Mouse (Mus musculus) urinary bladder, postnatal 36 days (tissue): Measurements from ENCODE around the gene Crebl2.

Experiments used
- DNase-seq, 2 experiments: peaks; one replicate each; pipeline ENCODE4 v3.0.0; 2022; ENCODE audit warnings: low spot score in 2 of 2, mixed read lengths in 1 of 2

The Crebl2 gene

DNA sequence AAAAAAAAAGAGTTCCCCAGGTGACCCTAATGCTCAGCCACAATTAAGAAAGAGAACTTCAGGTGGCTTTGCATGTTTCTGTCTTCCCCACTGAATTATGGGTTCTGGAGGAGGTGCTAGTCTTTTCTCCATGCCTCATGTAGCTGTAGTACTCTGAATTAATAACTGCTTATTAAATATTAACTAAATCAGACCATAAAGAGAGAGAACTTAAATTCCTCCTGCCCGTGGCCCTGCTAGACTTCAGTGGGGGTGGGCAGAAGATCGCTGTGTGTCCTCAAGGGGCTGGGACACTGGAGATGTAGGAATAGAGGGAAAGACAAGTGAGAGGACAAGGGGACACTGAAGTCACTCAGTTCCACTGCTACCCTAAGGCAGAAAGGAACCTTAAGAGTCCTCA lies 42.3 kb downstream of the Crebl2 start:
- DNase-seq = no peak

DNA sequence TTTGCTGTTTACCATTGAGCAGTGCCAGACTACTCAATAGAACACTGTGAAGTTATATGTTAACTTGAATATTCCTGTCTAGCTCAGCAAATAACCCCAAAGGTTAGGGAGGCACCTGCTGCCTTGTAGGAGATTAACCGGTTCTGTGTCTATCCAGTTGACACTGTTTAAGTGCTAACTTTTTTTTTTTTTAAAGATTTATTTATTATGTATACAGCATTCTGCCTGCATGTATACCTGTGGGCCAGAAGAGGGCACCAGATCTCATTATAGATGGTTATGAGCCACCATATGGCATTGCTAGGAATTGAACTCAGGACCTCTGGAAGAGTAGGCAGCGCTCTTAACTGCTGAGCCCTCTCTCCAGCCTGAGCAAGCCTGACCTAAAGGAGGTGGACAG lies 43.1 kb downstream of the Crebl2 start:
- DNase-seq = no peak

DNA sequence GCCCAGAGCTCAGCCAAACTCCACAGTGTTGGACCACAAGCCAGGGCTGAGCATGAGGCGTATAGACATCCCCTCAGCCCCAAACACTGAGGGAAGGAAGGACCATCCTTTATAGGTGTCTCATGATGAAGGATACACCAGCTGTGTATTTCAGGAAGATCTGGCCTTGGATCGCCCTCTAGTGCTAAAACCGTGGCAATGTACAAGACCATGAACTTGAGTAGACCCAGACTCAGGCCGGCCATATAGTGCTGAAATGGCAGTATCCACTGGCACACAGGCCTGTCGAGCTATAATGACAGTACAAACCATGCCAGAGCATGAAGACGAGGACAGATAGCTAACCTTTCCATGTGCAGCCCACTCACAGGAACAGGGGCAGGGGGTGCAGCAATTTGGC lies 46.8 kb downstream of the Crebl2 start:
- DNase-seq = peak in 1 of 2 experiments; percentile 20

- DNase-seq = no peak
Measured at GRCm38 (mm10) chr6:134877276-134877675, 47.3 kb downstream of the Crebl2 start.

DNA sequence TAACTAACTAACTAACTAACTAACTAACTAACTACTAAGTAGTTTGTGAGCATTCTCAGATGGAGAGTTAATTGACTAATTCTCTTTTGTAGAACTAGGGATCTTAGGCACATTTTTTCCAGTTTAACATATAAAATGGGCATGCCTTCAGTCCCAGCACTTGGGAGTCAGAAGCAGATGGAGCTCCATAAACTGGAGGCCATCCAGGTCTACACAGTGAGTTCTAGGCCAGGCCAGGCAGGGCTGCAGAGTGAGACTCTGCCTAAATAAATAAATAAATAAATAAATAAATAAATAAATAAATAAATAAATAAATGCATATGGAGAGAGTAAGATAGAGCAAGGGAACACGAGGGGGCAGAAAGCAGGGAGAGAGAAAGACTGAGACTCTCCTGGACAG lies 47.9 kb downstream of the Crebl2 start:
- DNase-seq = no peak

DNA sequence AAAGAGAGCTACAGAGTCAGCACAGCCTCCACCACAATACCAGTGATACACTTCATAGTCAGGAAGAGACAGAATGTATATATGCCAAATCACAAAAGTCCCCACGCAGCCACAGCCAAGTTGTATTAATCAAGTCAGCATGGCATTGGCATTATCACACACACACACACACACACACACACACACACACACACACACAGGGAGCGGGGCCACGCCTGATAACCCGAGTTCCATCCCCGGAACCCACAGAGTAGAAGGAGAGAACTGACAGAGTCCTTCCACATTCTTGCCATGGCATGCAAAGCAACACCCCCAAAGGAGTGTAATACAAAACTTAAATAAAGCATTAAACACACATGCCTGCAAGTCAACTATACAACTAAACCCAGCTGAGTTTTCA lies 49.6 kb downstream of the Crebl2 start:
- no peak for DNase-seq

GRCm38 (mm10) chr6:134880046-134880445 lies 50.1 kb downstream of the Crebl2 start:
- DNase-seq = no peak

DNA sequence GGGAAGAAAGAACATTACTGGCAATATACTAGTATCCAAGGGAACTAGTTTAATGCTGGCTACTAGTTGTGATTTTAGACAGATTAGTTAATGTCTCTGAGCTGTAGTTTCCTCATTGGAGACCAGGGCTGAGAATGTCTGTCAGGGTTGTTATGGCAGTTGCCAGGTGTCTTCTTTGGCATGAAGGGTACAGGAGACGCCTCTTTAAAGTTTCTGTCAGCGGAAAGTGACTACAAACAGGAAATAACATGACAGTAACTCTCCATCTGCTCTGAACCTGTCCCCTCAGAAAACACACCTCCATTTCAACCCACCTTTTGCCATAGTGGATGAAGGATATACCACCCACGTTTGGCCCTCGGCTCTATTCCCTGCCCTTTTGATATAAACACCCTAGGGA lies 53.7 kb downstream of the Crebl2 start:
- no peak for DNase-seq

DNA sequence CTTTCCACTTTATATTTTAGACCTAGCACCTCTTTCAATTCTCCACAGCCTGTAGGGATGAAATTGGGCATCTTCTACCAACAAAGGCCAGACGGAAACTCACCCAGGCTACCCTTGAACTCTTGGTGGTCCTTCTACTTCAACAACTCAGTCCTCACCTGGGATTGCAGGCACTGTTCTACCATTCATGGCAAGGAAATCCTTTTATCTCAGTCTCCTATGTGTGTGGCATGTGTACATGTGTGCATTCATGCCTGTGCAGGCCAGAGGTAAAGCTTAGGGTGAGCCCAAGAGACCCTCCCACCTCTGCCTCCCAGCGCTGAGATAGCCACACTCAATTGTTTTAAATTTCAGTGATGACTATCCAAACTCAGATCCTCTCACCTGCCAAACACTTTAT lies 55.6 kb downstream of the Crebl2 start:
- DNase-seq = no peak

GRCm38 (mm10) chr6:134886475-134886874 lies 56.5 kb downstream of the Crebl2 start:
- DNase-seq = no peak

DNA sequence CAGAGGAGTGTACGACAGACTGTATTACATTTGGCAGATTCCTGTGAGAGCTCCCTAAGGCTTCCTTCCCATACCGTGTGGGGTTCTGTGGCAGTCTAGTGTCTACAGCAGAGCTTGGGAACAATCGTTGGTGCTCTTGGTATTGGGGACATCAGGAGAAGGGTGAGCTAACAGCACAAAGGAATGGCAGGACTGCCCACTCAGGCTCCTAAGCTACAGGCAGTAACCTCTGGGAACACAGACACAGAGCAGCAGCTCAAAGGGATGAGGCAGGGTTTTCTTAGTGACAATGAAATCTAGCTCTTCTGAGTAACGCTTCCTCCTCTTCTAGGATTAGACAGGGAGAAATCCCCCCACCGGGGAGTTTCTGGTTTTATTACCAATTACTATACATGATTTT lies 57.1 kb downstream of the Crebl2 start:
- DNase-seq = no peak

- DNase-seq = no peak
Measured at GRCm38 (mm10) chr6:134887711-134888449, 57.9 kb downstream of the Crebl2 start.

- DNase-seq = no peak
Measured at GRCm38 (mm10) chr6:134888563-134889017, 58.6 kb downstream of the Crebl2 start.

- DNase-seq = no peak
Measured at GRCm38 (mm10) chr6:134889763-134890162, 59.8 kb downstream of the Crebl2 start.

DNA sequence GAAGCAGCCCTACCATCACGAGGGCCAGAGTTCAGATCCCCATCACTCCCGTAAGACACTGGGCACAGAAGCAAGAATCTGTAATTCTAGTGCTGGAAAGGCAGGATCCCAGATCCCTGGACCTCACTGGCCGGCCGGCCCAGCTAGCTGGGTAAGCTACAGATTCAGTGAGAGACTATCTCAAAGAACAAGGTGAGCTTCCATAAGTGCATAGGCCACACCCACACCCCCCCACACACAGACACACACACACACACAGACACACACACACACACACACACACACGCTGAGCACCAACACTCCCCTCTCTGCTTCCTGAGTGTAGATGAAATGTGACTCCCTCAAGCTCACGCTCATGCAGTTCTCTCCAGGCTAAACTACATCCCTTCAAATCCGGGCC lies 60.5 kb downstream of the Crebl2 start:
- no peak for DNase-seq

DNA sequence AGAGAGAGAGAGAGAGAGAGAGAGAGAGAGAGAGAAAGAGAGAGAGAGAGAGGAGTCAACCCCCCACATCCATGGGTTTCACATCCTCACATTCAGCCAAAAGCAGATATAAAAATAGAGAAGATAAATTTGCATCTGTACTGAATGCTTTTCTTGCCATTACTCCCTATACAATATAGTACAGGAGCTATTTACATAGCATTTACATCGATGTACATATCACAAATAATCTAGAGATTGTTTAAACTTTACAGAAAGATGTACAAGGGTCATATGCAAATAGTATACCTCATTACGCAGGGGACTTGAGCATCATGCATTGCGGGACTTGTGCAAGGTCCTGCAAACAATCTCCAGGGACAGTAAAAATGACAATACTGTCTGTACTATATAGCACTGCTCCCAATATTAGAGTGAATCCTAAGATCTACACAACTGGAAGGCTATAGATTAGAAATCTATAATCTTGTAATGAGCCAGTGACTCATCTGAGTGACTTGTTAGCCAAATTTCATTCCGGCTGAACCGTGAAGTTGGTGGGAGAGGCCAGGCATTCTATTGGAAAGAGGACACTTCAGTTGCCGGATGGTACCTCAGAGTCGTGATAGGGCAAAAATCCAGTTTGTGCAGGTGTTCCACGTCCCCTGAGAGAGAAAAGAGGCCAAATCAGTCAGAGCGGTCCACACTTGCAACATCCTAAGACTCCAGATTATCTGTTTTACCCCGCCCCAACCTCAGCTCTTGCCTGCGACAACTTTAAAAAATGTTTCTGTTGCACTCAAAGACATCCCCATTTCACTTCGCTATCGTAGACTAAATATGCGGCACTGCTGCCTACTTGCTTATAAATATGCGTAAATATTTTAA lies 66.8 kb downstream of the Crebl2 start:
- no peak for DNase-seq

GRCm38 (mm10) chr6:134897443-134898094 lies 67.6 kb downstream of the Crebl2 start:
- DNase-seq = peak; percentile 96 to 97

GRCm38 (mm10) chr6:134898095-134898965 lies 68.4 kb downstream of the Crebl2 start, which contains the start of gene Gpr19:
Gene Gpr19 (minus strand): TSS chr6:134898578.
- peak; percentile 86 to 90 for DNase-seq

- DNase-seq = no peak
Measured at GRCm38 (mm10) chr6:134903368-134903767, 73.4 kb downstream of the Crebl2 start.

DNA sequence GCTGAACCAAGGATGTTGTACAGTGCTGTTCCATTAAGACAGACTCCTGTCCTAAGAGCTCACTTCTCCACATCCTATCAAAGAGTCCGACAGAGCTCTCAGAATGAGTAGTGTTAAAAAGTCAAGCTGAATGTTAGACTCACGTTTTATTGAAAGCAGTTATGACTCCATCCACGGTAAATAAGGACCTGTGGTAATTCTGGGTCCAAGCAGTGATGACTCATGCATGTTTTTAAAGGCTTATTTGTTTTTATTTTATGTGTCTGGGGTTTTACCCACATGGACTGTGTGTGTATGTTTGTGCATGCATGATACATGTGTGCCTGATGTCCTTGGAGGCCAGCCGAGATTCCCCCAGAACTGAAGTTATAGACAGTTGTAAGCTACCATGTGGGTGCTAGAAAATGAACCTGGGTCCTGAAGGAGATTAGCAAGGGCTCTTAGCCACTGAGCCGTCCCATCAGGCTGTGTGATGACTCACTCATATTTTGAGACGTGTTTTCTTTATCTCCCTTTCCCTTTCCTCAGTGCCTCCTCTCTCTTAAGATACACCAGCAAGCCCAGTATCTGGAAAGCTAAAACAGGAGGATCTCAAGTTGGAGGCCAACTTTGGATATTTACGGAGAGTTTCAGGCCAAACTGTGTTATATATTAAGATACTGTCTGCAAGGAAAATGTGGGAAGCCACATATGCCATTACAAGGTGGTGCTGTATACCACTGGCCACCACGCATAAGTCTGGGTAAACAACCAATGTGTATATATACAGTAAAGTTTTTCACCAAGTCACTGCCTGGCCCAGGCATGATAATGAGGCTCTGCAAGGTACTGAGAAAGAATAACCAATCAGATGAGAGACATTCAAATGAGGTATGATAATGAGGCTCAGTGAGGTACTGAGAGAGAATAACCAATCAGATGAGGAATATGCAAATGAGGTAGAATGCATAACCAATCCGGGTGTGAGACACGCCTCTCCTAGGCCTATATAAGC lies 74.2 kb downstream of the Crebl2 start:
- DNase-seq = no peak
